ENCODE assay signal across 8 mouse cellular contexts in genomic region chr5:75976696-75977095, GRCm38 (mm10). TPM values are rescaled to one million over a fixed set of nuclear protein-coding genes. Genes with fewer than 3 reads are reported as not detected.
A peak's percentile ranks its signal among the peaks of the same experiment; 100 is the strongest.
DNase-seq lines count a peak whose midpoint lies in the region; ATAC-seq and TF ChIP-seq lines count a peak whose summit lies in the region.

No protein-coding gene starts in this region.

- H3K4me1 ChIP-seq in heart, embryonic 10.5 days, result peaks cover 24% of the 10 kb centered on the region
- H3K4me1 ChIP-seq in lung, postnatal 0 days (ENCODE audit: insufficient read depth, low read depth, low read length), result 0 out of 2 replicates have a peak, but pooled peaks cover 3% of the 10 kb centered on the region
- 0 out of 4 replicates have a peak, but pooled peaks cover 0 to 4% of the 10 kb centered on the region in 2 experiments for H3K4me1 ChIP-seq in liver, embryonic 14.5 days (replicated peaks; ENCODE audit: control insufficient read depth in 2 of 2, insufficient read depth in 2 of 2, low read length in 1 of 2)
- peaks cover 9% of the 10 kb centered on the region; the same call in 1 of the 2 replicates for H3K4me1 ChIP-seq in stomach, embryonic 16.5 days (ENCODE audit: control insufficient read depth, insufficient read depth, low read length)

- 37% methylated on average over 9 of the region's 9 CpGs for WGBS in heart, embryonic 10.5 days
- 46% methylated on average over 9 of the region's 9 CpGs for WGBS in lung, postnatal 0 days
- 42% methylated on average over 9 of the region's 9 CpGs for WGBS in liver, embryonic 14.5 days (ENCODE audit: insufficient replicate concordance)
- WGBS in stomach, embryonic 16.5 days, result 60% methylated on average over 9 of the region's 9 CpGs

- H3K36me3 ChIP-seq in heart, embryonic 10.5 days, result peaks cover 12% of the 10 kb centered on the region; the same call in 1 of the 2 replicates
- H3K36me3 ChIP-seq in lung, postnatal 0 days (ENCODE audit: insufficient read depth, low read length), result no peaks in the 10 kb centered on the region
- H3K36me3 ChIP-seq in liver, embryonic 14.5 days (replicated peaks; ENCODE audit: control insufficient read depth, insufficient read depth, low read depth), result no peaks in the 10 kb centered on the region
- H3K36me3 ChIP-seq in stomach, embryonic 16.5 days (ENCODE audit: control insufficient read depth, insufficient read depth, low read length), result no peaks in the 10 kb centered on the region

- ATAC-seq in lung, postnatal 0 days, result no peak
- no peak for ATAC-seq in liver, embryonic 14.5 days (ENCODE audit: insufficient read depth)
- no peak for ATAC-seq in stomach, embryonic 16.5 days (ENCODE audit: insufficient read depth, low FRiP score)

- peak overlapping the region; percentile 84 for H3K27ac ChIP-seq in heart, embryonic 10.5 days
- H3K27ac ChIP-seq in lung, postnatal 0 days (ENCODE audit: low read length), result peak overlapping the region; percentile 66
- no peak overlapping the region for H3K27ac ChIP-seq in liver, embryonic 14.5 days
- H3K27ac ChIP-seq in stomach, embryonic 16.5 days (ENCODE audit: low read length), result no peak overlapping the region

- DNase-seq in heart, embryonic 10.5 days (ENCODE audit: low spot score), result no peak
- DNase-seq in heart, adult 9 months (ENCODE audit: low spot score in 2 of 2), result no peak
- no peak for DNase-seq in lung, postnatal 0 days (ENCODE audit: low spot score)
- DNase-seq in lung, postnatal 25 days (ENCODE audit: low spot score), result no peak
- DNase-seq in liver, embryonic 14.5 days (ENCODE audit: low read depth in 3 of 3, low spot score in 3 of 3), result no peak
- DNase-seq in cerebellum, postnatal 36 days, result no peak
- DNase-seq in urinary bladder, postnatal 4 days (ENCODE audit: low spot score in 2 of 2), result no peak

- peak overlapping the region; percentile 79 for H3K4me3 ChIP-seq in heart, embryonic 10.5 days
- peak overlapping the region; percentile 69 for H3K4me3 ChIP-seq in lung, postnatal 0 days (ENCODE audit: low read depth, low read length)
- peak overlapping the region; percentile 4 to 23; a peak in 1 of 4 replicates for H3K4me3 ChIP-seq in liver, embryonic 14.5 days (ENCODE audit: insufficient read depth in 1 of 2, low read depth in 2 of 2, low read length in 2 of 2)
- peak overlapping the region; percentile 34 for H3K4me3 ChIP-seq in stomach, embryonic 16.5 days (replicated peaks; ENCODE audit: low read length)

- peak overlapping the region; percentile 29 for H3K9ac ChIP-seq in lung, postnatal 0 days (replicated peaks; ENCODE audit: low read depth)
- H3K9ac ChIP-seq in liver, embryonic 14.5 days (replicated peaks), result no peak overlapping the region
- no peak overlapping the region for H3K9ac ChIP-seq in stomach, embryonic 16.5 days (ENCODE audit: low read length)

- H3K9me3 ChIP-seq in heart, embryonic 10.5 days, result no peaks in the 10 kb centered on the region
- no peaks in the 10 kb centered on the region for H3K9me3 ChIP-seq in lung, postnatal 0 days (ENCODE audit: low read length)
- no peaks in the 10 kb centered on the region for H3K9me3 ChIP-seq in liver, embryonic 14.5 days (ENCODE audit: control insufficient read depth, low read length)
- no peaks in the 10 kb centered on the region for H3K9me3 ChIP-seq in stomach, embryonic 16.5 days (replicated peaks; ENCODE audit: control insufficient read depth, low read length)

- TF ChIP-seq CTCF in lung, postnatal 0 days (IDR thresholded peaks at IDR 0.05), result no peak
- no peak for TF ChIP-seq CTCF in liver, embryonic 14.5 days (IDR thresholded peaks at IDR 0.05; ENCODE audit: low read depth)

- peak overlapping the region; percentile 44; the same call in 1 of the 2 replicates for H3K4me2 ChIP-seq in lung, postnatal 0 days (replicated peaks; ENCODE audit: low read depth, low read length)
- no peak overlapping the region for H3K4me2 ChIP-seq in liver, embryonic 14.5 days (ENCODE audit: low read depth)
- no peak overlapping the region for H3K4me2 ChIP-seq in stomach, embryonic 16.5 days (ENCODE audit: low read depth, low read length)

- no peak for TF ChIP-seq EP300 in lung, postnatal 0 days (IDR thresholded peaks at IDR 0.05)
- TF ChIP-seq EP300 in liver, embryonic 14.5 days (IDR thresholded peaks at IDR 0.05; ENCODE audit: low read depth), result no peak

- peaks cover 55% of the 10 kb centered on the region for H3K27me3 ChIP-seq in heart, embryonic 10.5 days (ENCODE audit: insufficient read depth, poor library complexity, severe bottlenecking)
- peaks cover 19% of the 10 kb centered on the region for H3K27me3 ChIP-seq in lung, postnatal 0 days (replicated peaks; ENCODE audit: insufficient read depth, low read length)
- peaks cover 47% of the 10 kb centered on the region for H3K27me3 ChIP-seq in liver, embryonic 14.5 days (ENCODE audit: control insufficient read depth, insufficient read depth, low read length)
- peaks cover 31% of the 10 kb centered on the region for H3K27me3 ChIP-seq in stomach, embryonic 16.5 days (ENCODE audit: control insufficient read depth, insufficient read depth, low read length)

RNA-seq across cellular contexts. Expression of gene Kdr, which starts 1.6 kb away (rescaled TPM):
- 36.7 and 48.1 TPM in 2 replicates for polyA plus RNA-seq in heart, embryonic 10.5 days (2016; fragmentation: Nextera tagmentation; extraction: Ambion mirVana)
- polyA plus RNA-seq in lung, postnatal 0 days (2015; fragmentation: Nextera tagmentation; extraction: Ambion mirVana), result 46.4 and 69.4 TPM in 2 replicates
- 3.1 and 3.8 TPM in 2 replicates for polyA plus RNA-seq in liver, embryonic 14.5 days (2012; rRNA removed)
- 5.2 and 5.7 TPM in 2 replicates for polyA plus RNA-seq in liver, embryonic 14.5 days (2014; fragmentation: Nextera tagmentation; extraction: Ambion mirVana)
- 26.3 and 28.1 TPM in 2 replicates for polyA plus RNA-seq in stomach, embryonic 16.5 days (2015; fragmentation: Nextera tagmentation; extraction: Ambion mirVana)

Comparison
In these comparisons a context has a peak if more than half of its experiments do, and no peak if none do; other contexts are left out.
1. H3K27ac ChIP-seq: peak in heart, embryonic 10.5 days (single experiment) and lung, postnatal 0 days (single experiment); none in liver, embryonic 14.5 days (single experiment) and stomach, embryonic 16.5 days (single experiment).
2. H3K4me3 ChIP-seq: peak in every context shown above with its lines; median percentile 79 in heart, embryonic 10.5 days; 69 in lung, postnatal 0 days; 34 in stomach, embryonic 16.5 days; 14 in liver, embryonic 14.5 days.